Mouse (Mus musculus) ES-E14 (cell line): ENCODE results near the gene Lasp1.

Experiments used
- CHD2 ChIP-seq: IDR thresholded peaks from 2 replicates; pipeline ENCODE4 v1.6.1; 2014; ENCODE audit warnings: mild to moderate bottlenecking, low read depth, low read length, inconsistent platforms
- HCFC1 ChIP-seq: IDR thresholded peaks from 2 replicates; pipeline ENCODE4 v1.6.1; 2012; ENCODE audit warnings: low read length, inconsistent platforms, borderline replicate concordance; ENCODE audit not compliant: insufficient read depth
- ZC3H11A ChIP-seq: IDR thresholded peaks from 2 replicates; pipeline ENCODE4 v1.6.1; 2012; ENCODE audit warnings: low read depth, mild to moderate bottlenecking, inconsistent platforms, low read length, borderline replicate concordance
- ZNF384 ChIP-seq: IDR thresholded peaks from 2 replicates; pipeline ENCODE4 v1.6.1; 2012; ENCODE audit warnings: low read depth, low read length, inconsistent platforms

DNA sequence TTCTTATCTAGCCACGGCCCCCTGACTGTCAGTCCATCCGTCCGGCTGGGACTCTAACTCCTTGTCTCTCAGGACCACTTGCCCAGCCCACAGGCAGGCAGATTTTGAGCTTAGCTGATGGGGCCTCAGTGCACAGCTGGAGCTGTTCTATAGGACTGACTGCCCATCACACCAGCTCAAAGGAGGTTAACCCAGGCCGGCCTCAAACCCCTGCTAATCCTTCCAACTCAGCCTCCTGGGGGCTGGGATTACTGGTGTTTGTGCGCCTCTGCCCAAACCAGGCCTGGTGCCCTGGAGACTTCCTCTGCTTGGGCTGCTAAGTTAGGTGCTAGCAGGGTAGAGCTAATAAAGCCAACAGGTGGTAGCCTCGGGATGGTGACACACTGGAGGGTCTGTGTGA lies 19.2 kb downstream of the Lasp1 start:
- TF ChIP-seq ZC3H11A (no peak), CHD2 (no peak), HCFC1 (no peak), ZNF384 (no peak)
